ENCODE assay signal across 17 mouse cellular contexts in genomic region chr3:26117071-26117470, GRCm38 (mm10).
DNase-seq lines count a peak whose midpoint lies in the region; ATAC-seq and TF ChIP-seq lines count a peak whose summit lies in the region.
"Had no signal": no experiment of that assay in that cellular context is flagged by ENCODE, and none has a peak within 500 bp of the region (broad histone marks: within the 10 kb centered on the region; RNA-seq: fewer than 3 reads in every experiment).

No protein-coding gene starts in this region.

- H3K4me2 ChIP-seq in midbrain, postnatal 0 days (ENCODE audit: low read depth, low read length, poor library complexity, severe bottlenecking), result no peak overlapping the region
- no peak overlapping the region for H3K4me2 ChIP-seq in midbrain, embryonic 11.5 days
- H3K4me2 ChIP-seq: forebrain, embryonic 13.5 days; heart, embryonic 12.5 days; hindbrain, embryonic 15.5 days had no signal

- no peak for ATAC-seq in midbrain, postnatal 0 days (ENCODE audit: low FRiP score)
- no peak for ATAC-seq in midbrain, embryonic 11.5 days (ENCODE audit: low FRiP score)
- ATAC-seq: forebrain, embryonic 13.5 days; forebrain, postnatal 0 days had no signal

- peak; percentile 19 for DNase-seq in heart, adult 11 months
- DNase-seq in heart, postnatal 25 days (ENCODE audit: low spot score), result no peak
- DNase-seq in left cerebral cortex, postnatal 4 days, result peak; percentile 43
- DNase-seq in left cerebral cortex, postnatal 36 days (ENCODE audit: low spot score in 2 of 2), result no peak
- DNase-seq in midbrain, postnatal 0 days (ENCODE audit: low spot score), result peak; percentile 53
- no peak for DNase-seq in midbrain, embryonic 11.5 days (ENCODE audit: low spot score, missing footprints)
- no peak for DNase-seq in adrenal gland, postnatal 25 days
- DNase-seq: adrenal gland, adult 2 months; adrenal gland, postnatal 36 days; forebrain, postnatal 0 days; gastrocnemius, postnatal 14 days; heart, postnatal 36 days; kidney, adult 11 months had no signal

- H3K4me1 ChIP-seq in midbrain, postnatal 0 days (ENCODE audit: insufficient read depth, low read length), result no peaks in the 10 kb centered on the region
- no peaks in the 10 kb centered on the region for H3K4me1 ChIP-seq in midbrain, embryonic 11.5 days (ENCODE audit: control insufficient read depth, insufficient read depth, low read length)
- H3K4me1 ChIP-seq: embryonic facial prominence, embryonic 10.5 days; heart, embryonic 12.5 days; hindbrain, embryonic 15.5 days had no signal

- no peaks in the 10 kb centered on the region for H3K36me3 ChIP-seq in midbrain, postnatal 0 days (ENCODE audit: insufficient read depth, low read length)
- H3K36me3 ChIP-seq in midbrain, embryonic 11.5 days (ENCODE audit: control insufficient read depth, insufficient read depth, low read length), result no peaks in the 10 kb centered on the region
- H3K36me3 ChIP-seq: embryonic facial prominence, embryonic 10.5 days; heart, embryonic 12.5 days; hindbrain, embryonic 15.5 days had no signal

- H3K27me3 ChIP-seq in midbrain, postnatal 0 days (ENCODE audit: insufficient read depth, low read length), result no peaks in the 10 kb centered on the region
- no peaks in the 10 kb centered on the region for H3K27me3 ChIP-seq in midbrain, embryonic 11.5 days (ENCODE audit: control insufficient read depth, insufficient read depth, low read length)
- H3K27me3 ChIP-seq: forebrain, embryonic 13.5 days; heart, embryonic 12.5 days; hindbrain, embryonic 15.5 days had no signal

- no peak overlapping the region for H3K27ac ChIP-seq in midbrain, postnatal 0 days (ENCODE audit: low read depth, low read length)
- no peak overlapping the region for H3K27ac ChIP-seq in midbrain, embryonic 11.5 days (ENCODE audit: low read depth, low read length)
- H3K27ac ChIP-seq: embryonic facial prominence, embryonic 10.5 days; forebrain, embryonic 13.5 days; hindbrain, embryonic 15.5 days had no signal

- H3K9me3 ChIP-seq in midbrain, postnatal 0 days (ENCODE audit: low read length), result no peaks in the 10 kb centered on the region
- H3K9me3 ChIP-seq in midbrain, embryonic 11.5 days (ENCODE audit: control insufficient read depth, low read length), result no peaks in the 10 kb centered on the region
- H3K9me3 ChIP-seq: embryonic facial prominence, embryonic 10.5 days; heart, embryonic 12.5 days; hindbrain, embryonic 15.5 days had no signal

- TF ChIP-seq CTCF in midbrain, postnatal 0 days (IDR thresholded peaks at IDR 0.05), result no peak

- intact Hi-C loops in heart, postnatal 25 days (cut with DNase I), result no loop called here
- intact Hi-C loops in left cerebral cortex, postnatal 4 days (cut with DNase I), result no loop called here
- intact Hi-C loops in left cerebral cortex, postnatal 36 days (cut with DNase I), result no loop called here

- no peak overlapping the region for H3K9ac ChIP-seq in midbrain, postnatal 0 days (replicated peaks; ENCODE audit: low read length, poor library complexity, severe bottlenecking)
- H3K9ac ChIP-seq in midbrain, embryonic 11.5 days (ENCODE audit: low read length), result no peak overlapping the region
- H3K9ac ChIP-seq: forebrain, embryonic 13.5 days; forebrain, postnatal 0 days; heart, embryonic 12.5 days; hindbrain, embryonic 15.5 days had no signal

- H3K4me3 ChIP-seq in midbrain, postnatal 0 days (ENCODE audit: low read depth, low read length), result no peak overlapping the region
- no peak overlapping the region for H3K4me3 ChIP-seq in midbrain, embryonic 11.5 days (ENCODE audit: low read depth, low read length)
- H3K4me3 ChIP-seq: embryonic facial prominence, embryonic 10.5 days; forebrain, embryonic 13.5 days; heart, embryonic 12.5 days; hindbrain, embryonic 15.5 days had no signal

- WGBS in midbrain, postnatal 0 days, result 90% methylated on average over 1 of the region's 1 CpGs
- 96% methylated on average over 1 of the region's 1 CpGs for WGBS in midbrain, embryonic 11.5 days

Comparison
In these comparisons a context has a peak if more than half of its experiments do, and no peak if none do; other contexts are left out.
1. DNase-seq: peak in heart, adult 11 months (single experiment), left cerebral cortex, postnatal 4 days (single experiment) and midbrain, postnatal 0 days (single experiment); none in heart, postnatal 25 days (single experiment), left cerebral cortex, postnatal 36 days (0 of 2), midbrain, embryonic 11.5 days (single experiment) and adrenal gland, postnatal 25 days (single experiment).